Comparison of ENCODE assay signal across 23 mouse cellular contexts in the genomic region with DNA sequence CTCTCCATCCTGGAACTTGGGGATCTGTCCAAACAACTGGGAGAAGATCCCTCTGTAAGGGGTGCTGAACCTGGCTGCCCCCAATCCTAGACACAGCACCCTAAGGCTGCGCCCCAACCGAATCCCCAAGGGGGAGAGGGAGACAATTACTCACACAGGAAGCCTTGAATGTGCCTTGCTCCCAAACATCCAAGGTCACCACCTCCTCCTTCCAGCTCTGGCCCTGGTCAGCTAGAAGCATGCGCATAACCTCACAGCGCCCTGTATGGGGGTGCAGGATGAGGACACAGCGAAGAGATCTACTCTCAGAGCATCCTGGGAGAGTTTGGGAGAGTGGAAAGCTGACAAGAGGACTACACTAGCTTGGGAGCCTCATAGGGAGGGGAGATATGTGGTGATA. TPM values are rescaled to one million over a fixed set of nuclear protein-coding genes. Genes with fewer than 3 reads are reported as not detected.
A peak's percentile ranks its signal among the peaks of the same experiment; 100 is the strongest.
DNase-seq lines count a peak whose midpoint lies in the region; ATAC-seq and TF ChIP-seq lines count a peak whose summit lies in the region.
"Had no signal": no experiment of that assay in that cellular context is flagged by ENCODE, and none has a peak within 500 bp of the region (broad histone marks: within the 10 kb centered on the region; RNA-seq: fewer than 3 reads in every experiment).

No protein-coding gene starts in this region.

- no peaks in the 10 kb centered on the region for H3K9me3 ChIP-seq in intestine, postnatal 0 days (ENCODE audit: control insufficient read depth)
- H3K9me3 ChIP-seq: heart, embryonic 15.5 days; hindbrain, embryonic 12.5 days; limb, embryonic 12.5 days; midbrain, embryonic 10.5 days had no signal

- H3K4me1 ChIP-seq in intestine, postnatal 0 days (replicated peaks; ENCODE audit: control insufficient read depth, insufficient read depth, low read length) = peaks cover 10% of the 10 kb centered on the region; the same call in 1 of the 2 replicates
- H3K4me1 ChIP-seq in small intestine, adult 2 months (ENCODE audit: control insufficient read depth, insufficient read depth, insufficient read length, low read length) = peaks cover 43% of the 10 kb centered on the region
- H3K4me1 ChIP-seq: hindbrain, embryonic 12.5 days; limb, embryonic 12.5 days had no signal

- peak; percentile 75 for DNase-seq in adrenal gland, adult 2 months
- no peak for DNase-seq in adrenal gland, postnatal 25 days
- DNase-seq in testis, postnatal 10 days (ENCODE audit: low spot score) = peak; percentile 39
- no peak for DNase-seq in testis, postnatal 14 days (ENCODE audit: low spot score)
- DNase-seq in right cerebral cortex, adult 2 months (ENCODE audit: low spot score in 2 of 2) = no peak
- DNase-seq in spleen, adult 12 weeks (ENCODE audit: low spot score) = no peak
- DNase-seq: lung, postnatal 14 days had no signal

- no peak for TF ChIP-seq POLR2A in small intestine, adult 2 months (IDR thresholded peaks at IDR 0.05; ENCODE audit: low read depth, low read length)

- 89% methylated on average over 5 of the region's 5 CpGs for WGBS in intestine, postnatal 0 days
- WGBS in small intestine, adult 2 months = 90% methylated on average over 5 of the region's 5 CpGs

- no peak for TF ChIP-seq CTCF in intestine, postnatal 0 days (IDR thresholded peaks at IDR 0.05; ENCODE audit: low read depth)
- TF ChIP-seq CTCF in small intestine, adult 2 months (IDR thresholded peaks at IDR 0.05; ENCODE audit: extremely low read depth, insufficient read length, insufficient replicate concordance, low read depth, low read length) = no peak

- H3K27ac ChIP-seq in intestine, postnatal 0 days (ENCODE audit: low read depth, low read length) = peak overlapping the region; percentile 71
- peak overlapping the region; percentile 79 for H3K27ac ChIP-seq in small intestine, adult 2 months (ENCODE audit: insufficient read depth, low read depth, low read length)
- H3K27ac ChIP-seq: heart, embryonic 15.5 days; hindbrain, embryonic 12.5 days; kidney, postnatal 0 days; layer of hippocampus, adult 2 months; limb, embryonic 12.5 days; midbrain, embryonic 10.5 days had no signal

- H3K9ac ChIP-seq in intestine, postnatal 0 days (ENCODE audit: low read depth, low read length) = no peak overlapping the region
- H3K9ac ChIP-seq: heart, embryonic 15.5 days; hindbrain, embryonic 12.5 days; limb, embryonic 12.5 days had no signal

- H3K4me3 ChIP-seq in intestine, postnatal 0 days (ENCODE audit: low read depth, low read length) = peak overlapping the region; percentile 14; the same call in 1 of the 2 replicates
- no peak overlapping the region for H3K4me3 ChIP-seq in small intestine, adult 2 months (ENCODE audit: low read depth, low read length)
- H3K4me3 ChIP-seq: heart, embryonic 15.5 days; hindbrain, embryonic 12.5 days; layer of hippocampus, adult 2 months; limb, embryonic 12.5 days; midbrain, embryonic 10.5 days; myocyte had no signal

- ATAC-seq in intestine, postnatal 0 days = no peak
- ATAC-seq: forebrain, embryonic 14.5 days had no signal

- H3K4me2 ChIP-seq in intestine, postnatal 0 days (replicated peaks; ENCODE audit: low read depth) = peak overlapping the region; percentile 44
- H3K4me2 ChIP-seq: heart, embryonic 15.5 days; hindbrain, embryonic 12.5 days; limb, embryonic 12.5 days had no signal

- no peaks in the 10 kb centered on the region for H3K27me3 ChIP-seq in intestine, postnatal 0 days (replicated peaks; ENCODE audit: control insufficient read depth, insufficient read depth, low read length)
- no peaks in the 10 kb centered on the region for H3K27me3 ChIP-seq in small intestine, adult 2 months (ENCODE audit: control insufficient read depth, insufficient read depth, low read length)
- H3K27me3 ChIP-seq: heart, embryonic 15.5 days; hindbrain, embryonic 12.5 days; limb, embryonic 12.5 days had no signal

- H3K36me3 ChIP-seq in intestine, postnatal 0 days (ENCODE audit: control insufficient read depth, insufficient read depth) = no peaks in the 10 kb centered on the region
- no peaks in the 10 kb centered on the region for H3K36me3 ChIP-seq in small intestine, adult 2 months (ENCODE audit: control insufficient read depth, insufficient read depth, low read length)
- H3K36me3 ChIP-seq: heart, embryonic 15.5 days; hindbrain, embryonic 12.5 days; limb, embryonic 12.5 days; midbrain, embryonic 10.5 days had no signal

RNA-seq across cellular contexts. Expression of gene Gstp3, which starts 0.8 kb away (rescaled TPM):
- 1 to 10 TPM in 1 of 2 experiments, under 1 TPM in 1; 0.62 to 2.3 TPM for total RNA-seq in adrenal gland, adult 2 months (2021)
- polyA plus RNA-seq in adrenal gland, adult 2 months (2012; rRNA removed) = 0.79 and 0.83 TPM in 2 replicates
- 0.76 and 5.2 TPM in 2 replicates for total RNA-seq in adrenal gland, postnatal 25 days (2021)
- polyA plus RNA-seq in intestine, postnatal 0 days (2015; fragmentation: Nextera tagmentation; extraction: Ambion mirVana) = 68.7 and 72.6 TPM in 2 replicates
- polyA plus RNA-seq in small intestine, adult 2 months (2012; rRNA removed) = 11.8 and 15.0 TPM in 2 replicates
- total RNA-seq: layer of hippocampus, adult 2 months; left cerebral cortex, adult 8-10 months had no signal
- polyA plus RNA-seq: brain, embryonic 14.5 days; forebrain, embryonic 14.5 days; hindbrain, embryonic 12.5 days; kidney, postnatal 0 days; limb, embryonic 12.5 days; stomach, embryonic 14.5 days had no signal

RNA-seq across cellular contexts. Expression of gene Gstp2, which starts 12.8 kb away (rescaled TPM):
- 10 to 100 TPM; 57.2 to 61.4 TPM for total RNA-seq in adrenal gland, adult 2 months (2021)
- 7.9 and 13.8 TPM in 2 replicates for polyA plus RNA-seq in adrenal gland, adult 2 months (2012; rRNA removed)
- total RNA-seq in adrenal gland, postnatal 25 days (2021) = 58.6 and 65.7 TPM in 2 replicates
- polyA plus RNA-seq in intestine, postnatal 0 days (2015; fragmentation: Nextera tagmentation; extraction: Ambion mirVana) = 151 and 182 TPM in 2 replicates
- polyA plus RNA-seq in small intestine, adult 2 months (2012; rRNA removed) = 231 and 289 TPM in 2 replicates

RNA-seq across cellular contexts. Expression of gene Gstp1, which starts 20.8 kb away (rescaled TPM):
- 100 to 1,000 TPM; 401 to 452 TPM for total RNA-seq in adrenal gland, adult 2 months (2021)
- 752 and 925 TPM in 2 replicates for polyA plus RNA-seq in adrenal gland, adult 2 months (2012; rRNA removed)
- 383 and 392 TPM in 2 replicates for total RNA-seq in adrenal gland, postnatal 25 days (2021)
- 746 and 756 TPM in 2 replicates for polyA plus RNA-seq in intestine, postnatal 0 days (2015; fragmentation: Nextera tagmentation; extraction: Ambion mirVana)
- 798 and 1,214 TPM in 2 replicates for polyA plus RNA-seq in small intestine, adult 2 months (2012; rRNA removed)

RNA-seq across cellular contexts. Expression of gene Cabp2, which starts 22.8 kb away (rescaled TPM):
- total RNA-seq in adrenal gland, adult 2 months (2021) = not detected
- not detected in 2 replicates for polyA plus RNA-seq in adrenal gland, adult 2 months (2012; rRNA removed)
- not detected in 2 replicates for total RNA-seq in adrenal gland, postnatal 25 days (2021)
- polyA plus RNA-seq in intestine, postnatal 0 days (2015; fragmentation: Nextera tagmentation; extraction: Ambion mirVana) = not detected in 2 replicates
- 24.8 TPM in 1 of 2 replicates, not detected in the other for polyA plus RNA-seq in small intestine, adult 2 months (2012; rRNA removed)
- total RNA-seq: common myeloid progenitor, adult 5-6 weeks; layer of hippocampus, adult 2 months; left cerebral cortex, adult 8-10 months had no signal
- polyA plus RNA-seq: brain, embryonic 14.5 days; embryonic facial prominence, embryonic 14.5 days; forebrain, embryonic 14.5 days; gonadal fat pad, adult 2 months; heart, embryonic 15.5 days; hindbrain, embryonic 12.5 days; limb, embryonic 12.5 days; midbrain, embryonic 10.5 days; myocyte; stomach, embryonic 14.5 days had no signal

RNA-seq across cellular contexts. Expression of gene Cdk2ap2, which starts 38.4 kb away (rescaled TPM):
- 100 to 1,000 TPM; 128 to 131 TPM for total RNA-seq in adrenal gland, adult 2 months (2021)
- polyA plus RNA-seq in adrenal gland, adult 2 months (2012; rRNA removed) = 339 and 371 TPM in 2 replicates
- total RNA-seq in adrenal gland, postnatal 25 days (2021) = 84.7 and 88.0 TPM in 2 replicates
- 97.1 and 108 TPM in 2 replicates for polyA plus RNA-seq in intestine, postnatal 0 days (2015; fragmentation: Nextera tagmentation; extraction: Ambion mirVana)
- polyA plus RNA-seq in small intestine, adult 2 months (2012; rRNA removed) = 186 and 366 TPM in 2 replicates

Comparison
In these comparisons a context has a peak if more than half of its experiments do, and no peak if none do; other contexts are left out.
1. DNase-seq: peak in adrenal gland, adult 2 months (single experiment) and testis, postnatal 10 days (single experiment); none in adrenal gland, postnatal 25 days (single experiment), testis, postnatal 14 days (single experiment), right cerebral cortex, adult 2 months (0 of 2) and spleen, adult 12 weeks (single experiment).
2. RNA of gene Gstp2, which starts 12.8 kb away (polyA plus RNA-seq): 231 to 289 TPM in small intestine, adult 2 months and 151 to 182 TPM in intestine, postnatal 0 days; 7.9 to 13.8 TPM in adrenal gland, adult 2 months; every median in the first group is over 10 times any median in the second.